Mouse (Mus musculus): ENCODE results near the gene Pcsk5.

Pcsk5 gene

GRCm38 (mm10) chr19:17393841-17394591 is 443.4 kb downstream of the Pcsk5 start, which contains the start of gene Rfk:
Gene Rfk (plus strand): TSS chr19:17394043.
- DNase-seq (ENCODE audit: low spot score), result peak; percentile 76

GRCm38 (mm10) chr19:17392866-17393265 is 444.6 kb downstream of the Pcsk5 start:
- no peak for DNase-seq (ENCODE audit: low spot score)

- no peak for DNase-seq (ENCODE audit: low spot score)
Observed at GRCm38 (mm10) chr19:17388404-17388803, 449.0 kb downstream of the Pcsk5 start.

GRCm38 (mm10) chr19:17386424-17386823 is 451.0 kb downstream of the Pcsk5 start:
- no peak for DNase-seq (ENCODE audit: low spot score)

- no peak for DNase-seq (ENCODE audit: low spot score)
Observed at GRCm38 (mm10) chr19:17385426-17385825, 452.0 kb downstream of the Pcsk5 start.

GRCm38 (mm10) chr19:17385022-17385421 is 452.4 kb downstream of the Pcsk5 start:
- DNase-seq (ENCODE audit: low spot score), result no peak

- DNase-seq (ENCODE audit: low spot score), result no peak
Observed at GRCm38 (mm10) chr19:17382807-17383397, 454.5 kb downstream of the Pcsk5 start.
